Mouse (Mus musculus) E14TG2a.4 (cell line): ENCODE results near the gene Mpdu1.
"Not testable (repeated sequence)": the region's sequence is repeated elsewhere in the genome, so short reads cannot be mapped to it uniquely, and the experiment has no call there.

Experiments
- H3K27me3 ChIP-seq: 2 replicates; pipeline ENCODE4 v1.6.1; 2014; ENCODE audit warnings: low read length, control low read depth; ENCODE audit not compliant: insufficient read depth
- H3K36me3 ChIP-seq: 2 replicates; pipeline ENCODE4 v1.6.1; 2014; ENCODE audit warnings: low read length, control low read depth; ENCODE audit not compliant: insufficient read depth
- H3K4me1 ChIP-seq: replicated peaks from 2 replicates; pipeline ENCODE4 v1.6.1; 2014; ENCODE audit warnings: low read depth, low read length, control low read depth
- H3K4me3 ChIP-seq: replicated peaks from 2 replicates; pipeline ENCODE4 v1.5.1; 2014; ENCODE audit warnings: mild to moderate bottlenecking, low read length
- H3K9me3 ChIP-seq: 2 replicates; pipeline ENCODE4 v1.6.1; 2014; ENCODE audit warnings: low read length, control low read depth
- CTCF ChIP-seq: conservative IDR thresholded peaks from 2 replicates; pipeline ENCODE4 v1.5.1; 2014; ENCODE audit warnings: low read length
- NANOG ChIP-seq: IDR thresholded peaks from 2 replicates; pipeline ENCODE4 v1.6.1; 2014; ENCODE audit warnings: borderline replicate concordance, low read length, mixed read lengths
- POU5F1 ChIP-seq: IDR thresholded peaks from 2 replicates; pipeline ENCODE4 v1.6.1; 2014; ENCODE audit warnings: low read length, borderline replicate concordance

Mpdu1 gene

GRCm38 (mm10) chr11:69706775-69707479 is 44.5 kb upstream of the Mpdu1 start:
- no peaks in the 10 kb centered on the region for H3K36me3 ChIP-seq
- no peaks in the 10 kb centered on the region for H3K27me3 ChIP-seq
- peak overlapping the region; percentile 67 for H3K4me3 ChIP-seq
- H3K9me3 ChIP-seq: no peaks in the 10 kb centered on the region
- TF ChIP-seq CTCF: no peak
- TF ChIP-seq POU5F1: no peak
- TF ChIP-seq NANOG: no peak
- H3K4me1 ChIP-seq: peaks cover 80% of the 10 kb centered on the region

GRCm38 (mm10) chr11:69704613-69705010 is 42.2 kb upstream of the Mpdu1 start:
- Histone ChIP-seq H3K36me3 (no peaks in the 10 kb centered on the region), H3K27me3 (no peaks in the 10 kb centered on the region), H3K9me3 (no peaks in the 10 kb centered on the region), H3K4me1 (peaks cover 80% of the 10 kb centered on the region), H3K4me3 (peak overlapping the region; percentile 48)
- no peak for TF ChIP-seq NANOG

- Histone ChIP-seq H3K36me3 (no peaks in the 10 kb centered on the region), H3K4me1 (peaks cover 79% of the 10 kb centered on the region), H3K9me3 (no peaks in the 10 kb centered on the region), H3K4me3 (peak overlapping the region; percentile 24), H3K27me3 (no peaks in the 10 kb centered on the region)
- peak; percentile 90 for TF ChIP-seq NANOG
- no peak for TF ChIP-seq POU5F1
- no peak for TF ChIP-seq CTCF
Measured at GRCm38 (mm10) chr11:69703814-69704612, 41.6 kb upstream of the Mpdu1 start.

GRCm38 (mm10) chr11:69703381-69703780 is 40.9 kb upstream of the Mpdu1 start:
- H3K9me3 ChIP-seq, H3K4me3 ChIP-seq, H3K27me3 ChIP-seq, H3K36me3 ChIP-seq: not testable (repeated sequence)
- peaks cover 77% of the 10 kb centered on the region for H3K4me1 ChIP-seq

GRCm38 (mm10) chr11:69702886-69703285 is 40.4 kb upstream of the Mpdu1 start:
- not testable (repeated sequence) for H3K36me3 ChIP-seq, H3K4me3 ChIP-seq, H3K27me3 ChIP-seq, H3K9me3 ChIP-seq
- H3K4me1 ChIP-seq: peaks cover 75% of the 10 kb centered on the region

GRCm38 (mm10) chr11:69699595-69699994 is 37.2 kb upstream of the Mpdu1 start:
- TF ChIP-seq NANOG (no peak), CTCF (no peak)
- H3K4me3 ChIP-seq: 0 out of 2 replicates have a peak overlapping the region, but pooled peaks have one; percentile 29
- no peaks in the 10 kb centered on the region for H3K27me3 ChIP-seq
- H3K9me3 ChIP-seq: no peaks in the 10 kb centered on the region
- peaks cover 78% of the 10 kb centered on the region for H3K4me1 ChIP-seq
- H3K36me3 ChIP-seq: no peaks in the 10 kb centered on the region

- Histone ChIP-seq H3K4me3 (0 out of 2 replicates have a peak overlapping the region, but pooled peaks have one; percentile 24), H3K36me3 (no peaks in the 10 kb centered on the region), H3K27me3 (no peaks in the 10 kb centered on the region), H3K9me3 (no peaks in the 10 kb centered on the region), H3K4me1 (peaks cover 88% of the 10 kb centered on the region)
- TF ChIP-seq NANOG (no peak), CTCF (peak; percentile 93), POU5F1 (no peak)
Measured at GRCm38 (mm10) chr11:69698574-69698973, 36.1 kb upstream of the Mpdu1 start.

- no peak overlapping the region for H3K4me3 ChIP-seq
- peaks cover 4% of the 10 kb centered on the region for H3K36me3 ChIP-seq
- H3K27me3 ChIP-seq: no peaks in the 10 kb centered on the region
- no peaks in the 10 kb centered on the region for H3K9me3 ChIP-seq
- H3K4me1 ChIP-seq: peaks cover 92% of the 10 kb centered on the region
- TF ChIP-seq NANOG (no peak), POU5F1 (no peak), CTCF (no peak)
Measured at GRCm38 (mm10) chr11:69697396-69697795, 35.0 kb upstream of the Mpdu1 start.
